Comparison of ENCODE assay signal across 31 mouse cellular contexts in the genomic region with DNA sequence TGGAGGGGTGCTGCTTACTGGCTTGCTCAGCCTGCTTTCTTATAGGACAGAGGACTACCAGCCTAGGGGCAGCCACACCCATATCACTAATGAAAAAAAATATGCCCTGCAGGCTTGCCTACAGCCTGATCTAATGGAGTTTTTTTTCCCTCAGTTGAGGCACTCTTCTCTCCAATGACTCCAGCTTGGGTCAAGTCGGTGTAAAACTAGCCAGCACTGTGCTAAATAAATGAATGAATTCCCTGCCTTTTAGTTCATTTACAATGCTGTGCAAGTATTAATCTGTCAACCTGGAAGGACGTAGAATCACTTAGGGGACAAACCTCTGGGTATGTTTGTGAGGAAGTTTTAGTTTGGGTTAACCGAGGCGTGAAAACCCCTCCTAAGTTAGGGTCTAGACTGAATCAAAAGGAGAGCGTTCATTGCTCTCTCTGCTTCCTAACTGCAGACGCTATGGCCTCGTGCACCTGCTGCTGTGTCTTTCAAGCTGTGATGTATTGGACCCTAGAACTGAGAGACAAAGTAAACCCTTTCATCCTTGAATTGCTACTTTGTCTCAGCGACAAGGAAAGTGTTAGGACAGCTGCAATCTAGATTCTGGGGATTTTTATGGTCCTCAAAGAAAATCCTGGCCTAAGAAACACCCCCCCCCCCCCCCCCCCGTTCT. TPM values are rescaled to one million over a fixed set of nuclear protein-coding genes. Genes with fewer than 3 reads are reported as not detected.
DNase-seq lines count a peak whose midpoint lies in the region; ATAC-seq and TF ChIP-seq lines count a peak whose summit lies in the region.
"Had no signal": no experiment of that assay in that cellular context is flagged by ENCODE, and none has a peak within 500 bp of the region (broad histone marks: within the 10 kb centered on the region; RNA-seq: fewer than 3 reads in every experiment).

No protein-coding gene starts in this region.

- no peak for TF ChIP-seq EP300 in heart, adult 2 months (IDR thresholded peaks at IDR 0.05; ENCODE audit: insufficient read depth, low read depth, low read length)

- no peaks in the 10 kb centered on the region for H3K27me3 ChIP-seq in forebrain, embryonic 14.5 days (replicated peaks; ENCODE audit: control insufficient read depth, insufficient read depth, low read length)
- no peaks in the 10 kb centered on the region for H3K27me3 ChIP-seq in forebrain, embryonic 16.5 days (replicated peaks; ENCODE audit: control insufficient read depth, insufficient read depth, low read length)
- no peaks in the 10 kb centered on the region for H3K27me3 ChIP-seq in heart, adult 2 months (ENCODE audit: control insufficient read depth, insufficient read depth, low read length)
- H3K27me3 ChIP-seq: forebrain, embryonic 13.5 days; heart, embryonic 12.5 days; hindbrain, embryonic 15.5 days; intestine, embryonic 15.5 days; limb, embryonic 15.5 days; liver, embryonic 13.5 days; midbrain, embryonic 13.5 days had no signal

- no peaks in the 10 kb centered on the region for H3K79me2 ChIP-seq in heart, adult 2 months (replicated peaks; ENCODE audit: control insufficient read depth, insufficient read depth, low read length)

- no peaks in the 10 kb centered on the region for H3K36me3 ChIP-seq in forebrain, embryonic 14.5 days (ENCODE audit: control insufficient read depth, insufficient read depth, low read length)
- no peaks in the 10 kb centered on the region for H3K36me3 ChIP-seq in forebrain, embryonic 16.5 days (ENCODE audit: control insufficient read depth, insufficient read depth)
- no peaks in the 10 kb centered on the region for H3K36me3 ChIP-seq in heart, adult 2 months (ENCODE audit: control insufficient read depth, insufficient read depth, low read length)
- H3K36me3 ChIP-seq: heart, embryonic 12.5 days; hindbrain, embryonic 15.5 days; intestine, embryonic 15.5 days; limb, embryonic 10.5 days; limb, embryonic 15.5 days; liver, embryonic 13.5 days; midbrain, embryonic 13.5 days had no signal

- intact Hi-C loops in heart, adult 2 months (cut with DNase I), result no loop called here

- H3K27ac ChIP-seq in forebrain, embryonic 14.5 days (ENCODE audit: low read depth, low read length), result no peak overlapping the region
- no peak overlapping the region for H3K27ac ChIP-seq in forebrain, embryonic 16.5 days (ENCODE audit: low read length)
- no peak overlapping the region for H3K27ac ChIP-seq in heart, adult 2 months
- H3K27ac ChIP-seq: forebrain, embryonic 13.5 days; hindbrain, embryonic 15.5 days; intestine, embryonic 15.5 days; kidney, postnatal 0 days; limb, embryonic 10.5 days; limb, embryonic 15.5 days; liver, embryonic 13.5 days; midbrain, embryonic 13.5 days had no signal

- no peak overlapping the region for H3K4me3 ChIP-seq in forebrain, embryonic 14.5 days (ENCODE audit: low read depth, low read length)
- H3K4me3 ChIP-seq in forebrain, embryonic 16.5 days (replicated peaks; ENCODE audit: low read length), result no peak overlapping the region
- H3K4me3 ChIP-seq in heart, adult 2 months, result no peak overlapping the region
- H3K4me3 ChIP-seq: forebrain, embryonic 13.5 days; heart, embryonic 12.5 days; hindbrain, embryonic 15.5 days; intestine, embryonic 15.5 days; limb, embryonic 10.5 days; limb, embryonic 15.5 days; liver, embryonic 13.5 days; megakaryocyte, embryonic 14.5 days; midbrain, embryonic 13.5 days had no signal

- WGBS in forebrain, embryonic 14.5 days, result 31% methylated on average over 9 of the region's 9 CpGs
- WGBS in forebrain, embryonic 16.5 days, result 32% methylated on average over 9 of the region's 9 CpGs
- 84% methylated on average over 9 of the region's 9 CpGs for WGBS in heart, adult 2 months

- H3K4me2 ChIP-seq in forebrain, embryonic 14.5 days (ENCODE audit: low read length), result no peak overlapping the region
- H3K4me2 ChIP-seq in forebrain, embryonic 16.5 days (ENCODE audit: low read length), result no peak overlapping the region
- H3K4me2 ChIP-seq: forebrain, embryonic 13.5 days; heart, embryonic 12.5 days; hindbrain, embryonic 15.5 days; intestine, embryonic 15.5 days; limb, embryonic 15.5 days; liver, embryonic 13.5 days; midbrain, embryonic 13.5 days had no signal

- no peak for TF ChIP-seq POLR2A in heart, adult 2 months (IDR thresholded peaks at IDR 0.05; ENCODE audit: insufficient read depth, low read depth, low read length)

- peak; percentile 8 for DNase-seq in forebrain, embryonic 14.5 days (ENCODE audit: low spot score)
- DNase-seq in testis, postnatal 14 days (ENCODE audit: low spot score), result peak; percentile 22
- no peak for DNase-seq in testis, postnatal 10 days (ENCODE audit: low spot score)
- DNase-seq in mesoderm, embryonic 11.5 days (ENCODE audit: low read depth, low spot score), result peak; percentile 23
- DNase-seq in adrenal gland, postnatal 36 days, result no peak
- no peak for DNase-seq in heart, adult 2 months
- DNase-seq: adrenal gland, adult 2 months; cerebellum, adult 11 months; cerebellum, adult 9-10 months; cerebellum, postnatal 36 days; gastrocnemius, postnatal 25 days; heart, adult 11 months; heart, postnatal 4 days; kidney, adult 8-10 months; layer of hippocampus, postnatal 36 days; liver, embryonic 13.5 days; lung, adult 18-20 months; lung, postnatal 4 days; thymus, postnatal 25 days had no signal

- ATAC-seq in forebrain, embryonic 14.5 days, result no peak
- ATAC-seq in forebrain, embryonic 16.5 days, result no peak
- ATAC-seq: activated CD4-positive, CD25-positive, alpha-beta regulatory T cell, adult 4 months; forebrain, embryonic 13.5 days; intestine, embryonic 15.5 days; lung, postnatal 0 days; midbrain, embryonic 13.5 days had no signal

- no peaks in the 10 kb centered on the region for H3K9me3 ChIP-seq in forebrain, embryonic 14.5 days (replicated peaks; ENCODE audit: control insufficient read depth, low read length)
- H3K9me3 ChIP-seq in forebrain, embryonic 16.5 days (ENCODE audit: control insufficient read depth, low read length), result no peaks in the 10 kb centered on the region
- H3K9me3 ChIP-seq: hindbrain, embryonic 15.5 days; intestine, embryonic 15.5 days; limb, embryonic 10.5 days; limb, embryonic 15.5 days; liver, embryonic 13.5 days; midbrain, embryonic 13.5 days had no signal

- no peaks in the 10 kb centered on the region for H3K4me1 ChIP-seq in forebrain, embryonic 14.5 days (ENCODE audit: control insufficient read depth, insufficient read depth, low read length)
- H3K4me1 ChIP-seq in forebrain, embryonic 16.5 days (replicated peaks; ENCODE audit: control insufficient read depth, insufficient read depth, low read length), result no peaks in the 10 kb centered on the region
- H3K4me1 ChIP-seq in heart, adult 2 months (ENCODE audit: control insufficient read depth, insufficient read depth, low read length), result no peaks in the 10 kb centered on the region
- H3K4me1 ChIP-seq: forebrain, embryonic 13.5 days; hindbrain, embryonic 15.5 days; intestine, embryonic 15.5 days; limb, embryonic 10.5 days; limb, embryonic 15.5 days; liver, embryonic 13.5 days; megakaryocyte, embryonic 14.5 days; midbrain, embryonic 13.5 days had no signal

- no peak overlapping the region for H3K9ac ChIP-seq in forebrain, embryonic 14.5 days (ENCODE audit: low read length)
- H3K9ac ChIP-seq in forebrain, embryonic 16.5 days (replicated peaks; ENCODE audit: low read depth, low read length), result no peak overlapping the region
- no peak overlapping the region for H3K9ac ChIP-seq in heart, adult 2 months (ENCODE audit: low read depth, low read length)
- H3K9ac ChIP-seq: forebrain, embryonic 13.5 days; heart, embryonic 12.5 days; hindbrain, embryonic 15.5 days; intestine, embryonic 15.5 days; limb, embryonic 15.5 days; liver, embryonic 13.5 days; midbrain, embryonic 13.5 days had no signal

- TF ChIP-seq CTCF in heart, adult 2 months (IDR thresholded peaks at IDR 0.05), result no peak

RNA-seq across cellular contexts. Expression of a gene that starts 33.5 kb away (rescaled TPM):
- polyA plus RNA-seq in forebrain, embryonic 14.5 days (2014; fragmentation: Nextera tagmentation; extraction: Ambion mirVana), result 0.58 and 0.66 TPM in 2 replicates
- 1.3 and 2.6 TPM in 2 replicates for polyA plus RNA-seq in forebrain, embryonic 16.5 days (2015; fragmentation: Nextera tagmentation; extraction: Ambion mirVana)
- total RNA-seq in adrenal gland, postnatal 36 days (2021), result 10 to 100 TPM; 22.8 to 35.6 TPM
- total RNA-seq in heart, adult 2 months (2021), result 10 to 100 TPM; 32.4 to 41.5 TPM
- 10.7 and 23.3 TPM in 2 replicates for polyA plus RNA-seq in heart, adult 2 months (2012; rRNA removed)

Comparison
In these comparisons a context has a peak if more than half of its experiments do, and no peak if none do; other contexts are left out.
1. DNase-seq: peak in forebrain, embryonic 14.5 days (single experiment), testis, postnatal 14 days (single experiment) and mesoderm, embryonic 11.5 days (single experiment); none in testis, postnatal 10 days (single experiment), adrenal gland, postnatal 36 days (0 of 2) and heart, adult 2 months (0 of 2).